Mouse (Mus musculus) gastrocnemius, postnatal 25 days (tissue): ENCODE measurements at regions not wholly inside any gene's neighbourhood (a gene's known extent, or its start where the extent isn't known, plus 50 kb on each side); places are given as distances from the start of the nearest gene placed in this dataset.

Source experiments
- DNase-seq: peaks from one replicate; pipeline ENCODE4 v3.0.0; 2022

DNA sequence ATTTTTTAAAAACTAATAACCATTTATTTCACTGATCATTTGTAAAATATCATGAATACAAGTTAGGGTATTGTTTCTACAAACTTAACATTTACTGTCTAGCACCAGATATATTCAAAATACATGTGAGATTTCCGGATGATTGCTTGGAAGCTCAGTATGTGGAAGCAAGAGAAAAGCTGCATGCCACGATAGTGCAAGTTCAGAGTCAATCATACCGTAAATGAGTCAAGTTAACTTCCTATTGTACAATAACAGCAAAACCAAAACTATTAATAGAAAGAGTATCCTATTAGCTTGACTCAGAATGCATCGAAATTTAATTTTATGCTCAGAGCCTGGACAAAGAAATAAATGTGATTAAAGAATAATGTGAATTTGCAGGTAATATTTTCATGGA is 1284.6 kb upstream of the Cited2 start:
- no peak for DNase-seq

- DNase-seq: no peak
Observed at GRCm38 (mm10) chr10:16440932-16441640, 1281.9 kb upstream of the Cited2 start.

DNA sequence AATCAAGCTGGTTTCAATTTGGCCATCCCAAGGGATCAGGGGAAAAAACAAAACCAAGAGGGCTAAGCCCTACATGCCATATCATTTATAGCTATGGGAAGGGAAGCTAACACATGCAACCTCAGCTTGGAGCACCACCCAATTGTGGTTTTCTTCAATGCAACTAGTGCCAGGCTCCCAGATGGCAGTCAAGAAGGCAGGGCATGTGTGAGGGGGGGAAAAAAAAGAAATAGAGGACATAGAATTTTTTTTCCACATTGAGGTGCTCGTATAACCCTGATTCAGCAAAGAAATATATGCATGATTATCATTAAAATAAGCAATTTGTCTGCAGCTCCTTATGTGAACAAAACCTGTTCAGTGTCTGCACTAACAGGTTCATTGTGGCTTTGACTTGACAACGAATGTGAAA is 1281.4 kb upstream of the Cited2 start:
- no peak for DNase-seq

GRCm38 (mm10) chr10:16443901-16444300 is 1279.1 kb upstream of the Cited2 start:
- DNase-seq: no peak

GRCm38 (mm10) chr10:16467935-16468334 is 1255.1 kb upstream of the Cited2 start:
- no peak for DNase-seq

DNA sequence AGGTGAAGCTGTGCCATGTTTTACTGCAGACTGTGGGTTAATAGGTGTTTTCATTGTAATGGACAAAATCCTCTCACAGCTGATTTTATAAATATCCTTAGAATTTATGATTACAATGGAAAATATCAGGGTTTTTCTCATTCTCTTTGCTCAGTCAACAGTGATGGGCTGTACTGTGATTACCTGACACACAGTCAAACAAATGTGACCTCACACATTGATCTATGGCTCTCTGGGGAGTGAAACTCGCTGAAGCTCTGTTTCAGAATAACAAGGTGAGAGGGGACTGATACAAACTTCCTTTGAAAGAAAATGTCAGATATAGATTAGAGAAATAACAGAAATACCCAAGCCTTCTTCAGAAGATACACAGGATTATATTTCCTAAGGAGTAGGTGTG is 1253.3 kb upstream of the Cited2 start:
- no peak for DNase-seq

GRCm38 (mm10) chr10:16473952-16474521 is 1249.0 kb upstream of the Cited2 start:
- DNase-seq: no peak

GRCm38 (mm10) chr10:16498580-16498979 is 1224.4 kb upstream of the Cited2 start:
- no peak for DNase-seq

DNA sequence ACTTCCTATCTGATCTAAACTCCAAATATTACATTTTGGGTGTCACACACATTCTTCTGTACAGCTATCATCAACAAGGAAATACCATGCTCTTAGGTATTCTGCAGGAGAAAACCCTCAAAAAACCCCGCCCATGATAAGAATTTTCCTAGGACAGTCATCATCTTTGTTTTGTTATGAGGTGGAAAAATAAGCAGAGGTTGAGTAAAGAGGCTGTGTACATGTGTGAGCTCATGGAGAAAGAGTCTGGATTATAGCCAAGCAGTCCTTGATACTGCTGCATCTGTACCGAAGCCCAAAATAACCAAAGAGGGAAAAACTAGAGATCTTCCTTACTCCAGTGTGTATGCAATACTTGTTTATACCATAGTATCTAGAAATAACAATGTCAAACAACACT is 1215.3 kb upstream of the Cited2 start:
- DNase-seq: no peak

- no peak for DNase-seq
Observed at GRCm38 (mm10) chr10:16508161-16508560, 1214.9 kb upstream of the Cited2 start.

GRCm38 (mm10) chr10:16514656-16515055 is 1208.4 kb upstream of the Cited2 start:
- DNase-seq: no peak

- no peak for DNase-seq
Observed at GRCm38 (mm10) chr10:16521895-16522294, 1201.1 kb upstream of the Cited2 start.

GRCm38 (mm10) chr10:16524101-16524500 is 1198.9 kb upstream of the Cited2 start:
- no peak for DNase-seq

DNA sequence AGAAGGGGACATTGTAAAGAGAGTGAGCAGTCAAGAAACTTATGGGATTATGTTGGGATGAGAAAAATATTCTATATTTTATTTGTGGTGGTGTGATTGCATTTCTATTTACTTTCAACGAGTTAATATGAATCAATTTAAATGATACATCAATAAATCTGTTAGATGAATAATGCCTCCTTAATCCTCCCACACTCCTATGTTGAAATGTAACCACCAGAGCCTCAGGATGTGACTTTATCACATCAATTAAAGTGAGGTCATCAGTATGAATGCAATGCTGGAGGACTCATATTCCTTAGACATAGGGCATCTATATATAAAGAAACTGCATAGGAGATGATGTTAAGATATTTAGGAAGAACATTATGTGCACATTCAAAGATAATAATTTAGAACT is 1195.3 kb upstream of the Cited2 start:
- DNase-seq: no peak

DNA sequence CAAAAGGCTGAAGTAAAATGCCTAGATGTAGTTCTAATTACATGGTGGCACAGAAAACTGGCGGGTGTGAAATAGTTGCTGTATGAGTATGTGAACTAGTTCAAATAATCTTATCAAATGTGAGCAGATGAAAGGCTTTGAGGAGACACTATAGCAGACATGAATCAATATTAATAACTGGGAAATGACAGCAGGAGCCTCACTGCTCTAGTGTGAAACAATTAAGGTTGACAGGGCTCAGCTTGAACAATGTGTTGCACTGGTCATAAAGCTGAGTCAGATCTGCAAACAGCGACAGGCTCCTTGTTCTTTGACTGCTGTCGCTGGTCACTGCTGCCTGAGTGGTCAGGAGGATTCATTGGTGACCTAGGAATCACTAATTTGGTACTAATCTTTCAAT is 1185.4 kb upstream of the Cited2 start:
- no peak for DNase-seq

DNA sequence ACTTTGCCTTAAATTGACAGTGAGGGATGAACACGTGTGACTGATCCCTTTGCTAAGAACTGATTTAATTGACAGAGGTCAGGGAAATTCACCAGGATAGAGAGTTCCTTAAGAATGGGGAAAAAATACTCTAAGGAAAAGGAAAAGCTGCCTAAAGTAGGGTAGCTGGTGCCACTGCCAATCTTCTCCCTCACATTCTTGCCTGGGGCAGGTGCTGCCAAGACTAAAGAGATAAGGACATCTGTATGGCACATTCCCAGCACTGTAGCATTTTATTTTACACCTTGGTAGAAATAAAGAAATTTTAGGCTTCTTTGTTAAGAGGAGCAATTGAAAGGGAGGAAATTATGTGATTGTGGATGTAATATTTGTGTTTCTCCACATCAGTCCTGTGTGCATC is 1184.6 kb upstream of the Cited2 start:
- no peak for DNase-seq

DNA sequence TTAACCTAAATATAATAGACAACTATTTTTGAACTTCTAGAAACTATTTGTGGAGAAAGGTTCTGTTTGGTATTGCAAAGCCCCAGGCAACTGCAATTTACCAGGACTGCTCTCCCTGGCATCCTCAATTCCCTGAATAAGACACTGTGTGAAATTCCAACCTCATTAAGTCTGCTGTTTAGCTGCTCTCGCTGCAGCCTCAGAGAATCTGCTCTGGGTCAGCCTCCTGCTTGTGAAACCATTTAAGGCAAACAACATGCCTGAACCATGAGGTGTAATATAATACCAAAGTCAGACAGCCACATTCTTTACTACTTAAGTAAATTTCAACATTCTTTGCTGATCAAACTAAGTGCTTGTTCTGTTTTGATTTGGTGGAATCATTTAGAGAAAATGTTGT is 1177.6 kb upstream of the Cited2 start:
- no peak for DNase-seq

DNA sequence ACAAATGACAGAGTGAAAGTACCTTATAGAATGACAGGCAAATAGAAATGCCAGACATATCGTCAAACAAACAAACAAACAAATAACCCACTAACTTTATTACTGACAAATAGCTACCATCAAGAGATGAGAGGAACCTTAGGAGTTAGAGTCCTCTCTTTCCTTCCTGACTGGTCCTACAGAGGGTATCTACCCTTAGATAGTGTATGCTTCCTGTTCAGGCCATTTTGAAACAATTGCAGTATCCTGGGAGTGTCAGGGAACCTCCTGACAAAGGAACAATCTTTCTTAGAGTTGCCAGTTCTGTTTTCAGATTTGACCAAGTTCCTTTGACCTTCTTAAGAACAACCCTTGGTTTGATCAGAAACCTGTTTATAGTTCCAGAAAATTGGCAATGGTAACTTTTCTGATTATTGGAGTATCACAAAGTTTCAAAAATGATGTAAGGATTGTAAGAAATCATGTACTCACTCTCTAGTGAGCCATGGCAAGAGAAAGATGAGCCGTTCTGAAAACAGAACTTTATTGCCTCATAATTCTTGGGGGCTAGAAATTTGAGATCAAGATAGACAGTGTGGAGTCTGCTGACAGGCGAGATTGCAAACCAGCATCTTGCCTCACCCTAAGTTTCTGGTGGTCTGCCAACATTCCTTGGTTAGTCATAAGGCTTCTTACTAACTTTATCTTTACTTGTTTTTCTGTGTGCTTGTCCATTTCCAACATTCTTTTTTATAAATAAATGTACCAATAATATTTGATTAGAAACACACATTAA is 1170.0 kb upstream of the Cited2 start:
- DNase-seq: peak; percentile 18

GRCm38 (mm10) chr10:16574568-16574967 is 1148.5 kb upstream of the Cited2 start:
- DNase-seq: no peak

GRCm38 (mm10) chr10:16578554-16579078 is 1144.4 kb upstream of the Cited2 start:
- no peak for DNase-seq

- no peak for DNase-seq
Observed at GRCm38 (mm10) chr10:16580200-16580599, 1142.8 kb upstream of the Cited2 start.

DNA sequence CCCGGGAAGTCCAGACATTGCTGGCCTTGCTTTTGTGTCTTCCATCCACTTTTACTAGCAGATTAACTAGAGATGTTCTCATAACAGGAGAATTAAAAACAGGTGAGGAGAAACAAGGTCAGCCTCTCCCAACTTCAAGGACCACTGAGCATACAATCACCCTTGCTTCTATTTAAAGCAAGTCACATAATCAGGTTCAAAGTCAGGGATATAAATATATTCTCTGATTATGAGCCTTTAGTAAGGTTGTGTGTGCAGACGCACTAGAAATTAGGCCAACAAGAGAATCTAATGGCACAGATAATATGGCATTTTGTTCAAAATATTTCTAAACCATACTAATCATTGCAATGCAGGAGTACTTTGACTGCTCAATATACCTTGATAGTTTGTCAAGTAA is 1134.2 kb upstream of the Cited2 start:
- DNase-seq: no peak

GRCm38 (mm10) chr10:16589399-16589798 is 1133.6 kb upstream of the Cited2 start:
- DNase-seq: peak; percentile 6
